ENCODE assay signal across 26 mouse cellular contexts in genomic region chr17:55068420-55068819, GRCm38 (mm10).
"Had no signal": no experiment of that assay in that cellular context is flagged by ENCODE, and none has a peak within 500 bp of the region (broad histone marks: within the 10 kb centered on the region; RNA-seq: fewer than 3 reads in every experiment).

No protein-coding gene starts in this region.

- H3K9me3 ChIP-seq: heart, embryonic 15.5 days; intestine, embryonic 15.5 days; limb, embryonic 10.5 days; limb, embryonic 12.5 days; liver, embryonic 13.5 days had no signal

- DNase-seq: forebrain, postnatal 0 days; gastrocnemius, postnatal 14 days; gastrocnemius, postnatal 36 days; heart, adult 11 months; heart, adult 2 months; heart, postnatal 14 days; heart, postnatal 36 days; kidney, adult 18-20 months; kidney, adult 8-10 months; kidney, postnatal 10 days; kidney, postnatal 25 days; kidney, postnatal 4 days; liver; liver, embryonic 13.5 days had no signal

- H3K27me3 ChIP-seq: heart, embryonic 13.5 days; heart, embryonic 15.5 days; intestine, embryonic 15.5 days; limb, embryonic 12.5 days; liver, embryonic 13.5 days had no signal

- H3K36me3 ChIP-seq: heart, embryonic 13.5 days; heart, embryonic 15.5 days; intestine, embryonic 15.5 days; limb, embryonic 10.5 days; limb, embryonic 12.5 days; liver, embryonic 13.5 days had no signal

- H3K4me1 ChIP-seq: heart, embryonic 13.5 days; heart, embryonic 15.5 days; intestine, embryonic 15.5 days; limb, embryonic 10.5 days; limb, embryonic 12.5 days; liver, embryonic 13.5 days had no signal

- H3K4me3 ChIP-seq: heart, adult 2 months; heart, embryonic 13.5 days; heart, embryonic 15.5 days; intestine, embryonic 15.5 days; layer of hippocampus, adult 2 months; limb, embryonic 10.5 days; limb, embryonic 12.5 days; liver, embryonic 13.5 days had no signal

- H3K27ac ChIP-seq: heart, adult 2 months; heart, embryonic 13.5 days; heart, embryonic 15.5 days; hindbrain, embryonic 14.5 days; intestine, embryonic 15.5 days; layer of hippocampus, adult 2 months; limb, embryonic 10.5 days; limb, embryonic 12.5 days; liver, embryonic 13.5 days had no signal

- H3K9ac ChIP-seq: forebrain, postnatal 0 days; heart, embryonic 13.5 days; heart, embryonic 15.5 days; hindbrain, embryonic 14.5 days; intestine, embryonic 15.5 days; limb, embryonic 12.5 days; liver, embryonic 13.5 days had no signal

- ATAC-seq: forebrain, postnatal 0 days; hindbrain, embryonic 16.5 days; inflammation-experienced regulatory T-cells, adult 6 months; intestine, embryonic 15.5 days; intestine, postnatal 0 days had no signal

- H3K4me2 ChIP-seq: heart, embryonic 11.5 days; heart, embryonic 13.5 days; heart, embryonic 15.5 days; hindbrain, embryonic 14.5 days; intestine, embryonic 15.5 days; limb, embryonic 12.5 days; liver, embryonic 11.5 days; liver, embryonic 13.5 days had no signal
